Mouse (Mus musculus): ENCODE results near the gene Lrrc32.

DNA sequence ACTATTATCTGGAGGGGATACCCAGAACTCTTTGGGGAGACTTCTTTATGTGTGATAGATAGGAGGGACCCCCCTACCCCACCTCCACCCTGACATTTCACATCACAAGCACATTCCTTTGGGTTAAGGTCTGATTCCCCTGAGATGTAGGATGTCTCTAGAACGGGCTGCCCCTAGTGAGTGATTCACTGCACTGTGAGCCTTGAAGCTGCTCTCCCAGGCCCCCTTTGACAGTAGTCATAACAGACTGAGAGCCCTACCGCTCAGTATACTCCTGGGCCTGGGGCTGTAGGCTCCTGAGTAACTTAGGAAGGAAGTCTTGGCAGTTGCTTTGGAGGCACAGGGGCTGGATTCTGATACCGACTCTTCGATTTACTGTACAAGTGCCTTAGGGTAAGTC lies 1.2 kb downstream of the Lrrc32 start:
- TF ChIP-seq MAFK (IDR thresholded peaks at IDR 0.05; ENCODE audit: insufficient read depth, low read depth, low read length) (no peak), HCFC1 (IDR thresholded peaks at IDR 0.05; ENCODE audit: borderline replicate concordance, insufficient read depth, low read length) (no peak)
